Mouse (Mus musculus) midbrain, embryonic 11.5 days (tissue): ENCODE results near the gene Cars. TPM values are rescaled to one million over a fixed set of nuclear protein-coding genes. Genes with fewer than 3 reads are reported as not detected.

Experiments used
- ATAC-seq: fragments of 200-750 bp; cut with Nextera tagmentation; 2 replicates; pipeline ENCODE4 v1.8.0; 2017; ENCODE audit warnings: moderate TSS enrichment, moderate library complexity; ENCODE audit not compliant: low FRiP score
- DNase-seq: peaks from one replicate; pipeline ENCODE4 v3.0.0; 2015; ENCODE audit warnings: low spot score; ENCODE audit errors: missing footprints
- H3K27ac ChIP-seq: fragments of 300-500 bp; sonication (generic); 2 replicates; pipeline ENCODE4 v1.5.1; 2014; ENCODE audit warnings: low read depth, low read length
- H3K27me3 ChIP-seq: fragments of 300-500 bp; sonication (generic); 2 replicates; pipeline ENCODE4 v1.6.1; 2014; ENCODE audit warnings: mild to moderate bottlenecking, low read length, moderate library complexity, mixed read lengths; ENCODE audit not compliant: control insufficient read depth, insufficient read depth
- H3K36me3 ChIP-seq: fragments of 300-500 bp; sonication (generic); 2 replicates; pipeline ENCODE4 v1.6.1; 2014; ENCODE audit warnings: mild to moderate bottlenecking, low read length, moderate library complexity, mixed read lengths; ENCODE audit not compliant: control insufficient read depth, insufficient read depth
- H3K4me1 ChIP-seq: fragments of 300-500 bp; sonication (generic); 2 replicates; pipeline ENCODE4 v1.6.1; 2014; ENCODE audit warnings: low read length; ENCODE audit not compliant: control insufficient read depth, insufficient read depth
- H3K4me2 ChIP-seq: fragments of 300-500 bp; sonication (generic); 2 replicates; pipeline ENCODE4 v1.6.1; 2014; ENCODE audit warnings: mild to moderate bottlenecking, moderate library complexity
- H3K4me3 ChIP-seq: fragments of 300-500 bp; sonication (generic); 2 replicates; pipeline ENCODE4 v1.5.1; 2014; ENCODE audit warnings: low read depth, low read length
- H3K9ac ChIP-seq: fragments of 300-500 bp; sonication (generic); 2 replicates; pipeline ENCODE4 v1.6.1; 2014; ENCODE audit warnings: low read length
- H3K9me3 ChIP-seq: fragments of 300-500 bp; sonication (generic); 2 replicates; pipeline ENCODE4 v1.6.1; 2016; ENCODE audit warnings: low read length; ENCODE audit not compliant: control insufficient read depth
- WGBS: fragments of 180-500 bp; shearing (Covaris S2); extraction: QIAGEN DNeasy Blood & Tissue Kit; methylation state at CpG from one replicate; pipeline ENCODE4 v1.1.7; 2014; 5-methylcytosine and 5-hydroxymethylcytosine counted together
- polyA plus RNA-seq: library from polyadenylated mRNA; unstranded; fragments of >200 nt; fragmentation: Nextera tagmentation; extraction: Ambion mirVana; gene quantifications from 2 replicates; pipeline ENCODE4 v1.2.1, GENCODE M21; 2014

Cars gene
- polyA plus RNA-seq, 1 experiment from 2014 or later = 75.7 TPM

GRCm38 (mm10) chr7:143565015-143565647, 34.8 kb downstream of the Cars start:
- Histone ChIP-seq H3K9me3 (no peaks in the 10 kb centered on the region), H3K4me1 (no peaks in the 10 kb centered on the region), H3K4me3 (no peak overlapping the region), H3K9ac (no peak overlapping the region), H3K36me3 (peaks cover 27% of the 10 kb centered on the region), H3K27me3 (no peaks in the 10 kb centered on the region), H3K27ac (no peak overlapping the region), H3K4me2 (no peak overlapping the region)
- whole genome bisulfite sequencing = 94% methylated on average over 6 of the region's 6 CpGs
- DNase-seq (peak; percentile 78), ATAC-seq (no peak)

GRCm38 (mm10) chr7:143563787-143564186, 36.1 kb downstream of the Cars start:
- H3K27ac ChIP-seq = no peak overlapping the region
- WGBS = 93% methylated on average over 5 of the region's 5 CpGs
- H3K36me3 ChIP-seq = peaks cover 22% of the 10 kb centered on the region
- no peaks in the 10 kb centered on the region for H3K4me1 ChIP-seq
- no peak overlapping the region for H3K4me3 ChIP-seq
- ATAC-seq = no peak
- DNase-seq = no peak
- H3K9ac ChIP-seq = no peak overlapping the region
- no peaks in the 10 kb centered on the region for H3K9me3 ChIP-seq
- no peaks in the 10 kb centered on the region for H3K27me3 ChIP-seq
- H3K4me2 ChIP-seq = no peak overlapping the region

GRCm38 (mm10) chr7:143557616-143558015, 42.3 kb downstream of the Cars start:
- Histone ChIP-seq H3K4me1 (no peaks in the 10 kb centered on the region), H3K9ac (no peak overlapping the region), H3K4me2 (no peak overlapping the region), H3K27me3 (no peaks in the 10 kb centered on the region), H3K36me3 (peaks cover 23% of the 10 kb centered on the region), H3K27ac (no peak overlapping the region), H3K4me3 (no peak overlapping the region), H3K9me3 (no peaks in the 10 kb centered on the region)
- no peak for ATAC-seq
- peak; percentile 45 for DNase-seq
- 99% methylated on average over 7 of the region's 7 CpGs for WGBS

- Histone ChIP-seq H3K9ac (no peak overlapping the region), H3K27me3 (no peaks in the 10 kb centered on the region), H3K9me3 (no peaks in the 10 kb centered on the region), H3K4me2 (no peak overlapping the region), H3K4me1 (no peaks in the 10 kb centered on the region), H3K4me3 (no peak overlapping the region), H3K27ac (no peak overlapping the region), H3K36me3 (peaks cover 22% of the 10 kb centered on the region)
- DNase-seq (peak; percentile 51), ATAC-seq (no peak)
- 90% methylated on average over 8 of the region's 8 CpGs for WGBS
These were observed 42.8 kb downstream of the Cars start for GRCm38 (mm10) chr7:143556964-143557610.

DNA sequence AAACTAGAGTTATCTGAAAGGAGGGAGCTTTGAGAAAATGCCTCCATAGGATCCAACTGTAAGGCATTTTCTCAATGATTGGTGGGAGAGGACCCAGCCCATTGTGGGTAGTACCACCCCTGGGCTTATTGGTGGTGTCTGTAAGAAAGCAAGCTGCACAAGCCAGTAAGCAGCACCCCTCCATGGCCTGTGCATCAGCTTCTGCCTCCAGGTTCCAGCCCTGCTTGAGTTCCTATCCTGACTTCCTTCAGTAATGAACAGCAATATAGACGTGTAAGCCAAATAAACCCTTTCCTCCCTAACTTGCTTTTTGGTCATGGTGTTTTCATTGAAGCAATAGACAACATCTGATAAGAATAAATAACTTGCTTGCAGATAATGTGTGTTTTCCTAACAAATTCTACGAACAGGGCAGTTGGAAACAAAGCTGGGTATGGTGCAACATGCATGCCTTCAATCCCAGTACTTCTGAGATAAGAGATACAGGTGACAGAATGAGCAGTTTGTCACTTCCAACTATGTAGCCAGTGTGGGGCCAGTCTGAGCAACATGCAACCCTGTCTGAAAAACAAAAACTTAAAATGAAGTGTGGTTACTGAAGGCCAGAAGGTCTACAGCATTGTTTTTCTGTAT, 50.2 kb downstream of the Cars start:
- H3K27me3 ChIP-seq = no peaks in the 10 kb centered on the region
- peak overlapping the region; percentile 93 for H3K4me3 ChIP-seq
- H3K36me3 ChIP-seq = 0 out of 2 replicates have a peak, but pooled peaks cover under 1% of the 10 kb centered on the region
- ATAC-seq (peak; percentile 1; the same call in 1 of the 2 replicates), DNase-seq (peak; percentile 56)
- H3K9ac ChIP-seq = peak overlapping the region; percentile 81
- WGBS = 44% methylated on average over 2 of the region's 2 CpGs
- no peaks in the 10 kb centered on the region for H3K9me3 ChIP-seq
- H3K27ac ChIP-seq = peak overlapping the region; percentile 68
- H3K4me2 ChIP-seq = peak overlapping the region; percentile 85
- peaks cover 17% of the 10 kb centered on the region for H3K4me1 ChIP-seq

GRCm38 (mm10) chr7:143548976-143549457, 50.9 kb downstream of the Cars start, which contains the start of gene Nap1l4:
TSS of gene Nap1l4 (minus strand) at chr7:143549106.
- H3K9ac ChIP-seq = peak within 1 kb of the TSS; percentile 97
- peak within 1 kb of the TSS; percentile 81 for H3K27ac ChIP-seq
- peak; percentile 99 for ATAC-seq
- peak within 1 kb of the TSS; percentile 93 for H3K4me3 ChIP-seq
- peak within 1 kb of the TSS; percentile 85 for H3K4me2 ChIP-seq
- 0 out of 2 replicates have a peak, but pooled peaks cover 2% of the 10 kb centered on the region for H3K36me3 ChIP-seq
- H3K9me3 ChIP-seq = no peaks in the 10 kb centered on the region
- H3K4me1 ChIP-seq = peaks cover 17% of the 10 kb centered on the region
- peak; percentile 100 for DNase-seq
- WGBS = under 1% methylated on average over 43 of the region's 43 CpGs
- no peaks in the 10 kb centered on the region for H3K27me3 ChIP-seq

- Histone ChIP-seq H3K4me1 (peaks cover 17% of the 10 kb centered on the region), H3K36me3 (0 out of 2 replicates have a peak, but pooled peaks cover 2% of the 10 kb centered on the region), H3K9me3 (no peaks in the 10 kb centered on the region), H3K9ac (peak overlapping the region; percentile 97), H3K4me3 (peak overlapping the region; percentile 93), H3K4me2 (peak overlapping the region; percentile 79), H3K27me3 (no peaks in the 10 kb centered on the region), H3K27ac (peak overlapping the region; percentile 81)
- ATAC-seq (peak; percentile 84), DNase-seq (peak; percentile 98)
- WGBS = under 1% methylated on average over 50 of the region's 63 CpGs
These were observed 51.5 kb downstream of the Cars start for GRCm38 (mm10) chr7:143548231-143548961.

GRCm38 (mm10) chr7:143546554-143546953, 53.3 kb downstream of the Cars start:
- 85% methylated on average over 2 of the region's 2 CpGs for WGBS
- no peak overlapping the region for H3K4me2 ChIP-seq

More at GRCm38 (mm10) chr7:143546554-143546953, 53.3 kb downstream of the Cars start:
- Histone ChIP-seq H3K27me3 (no peaks in the 10 kb centered on the region), H3K4me3 (no peak overlapping the region), H3K9me3 (no peaks in the 10 kb centered on the region), H3K9ac (no peak overlapping the region), H3K27ac (no peak overlapping the region), H3K36me3 (0 out of 2 replicates have a peak, but pooled peaks cover 2% of the 10 kb centered on the region), H3K4me1 (peaks cover 17% of the 10 kb centered on the region)
- DNase-seq = peak; percentile 66
- no peak for ATAC-seq
